Mouse (Mus musculus): ENCODE measurements around the gene Vps45.
A peak's percentile ranks its signal among the peaks of the same experiment; 100 is the strongest.
"Not testable (repeated sequence)": the region's sequence is repeated elsewhere in the genome, so short reads cannot be mapped to it uniquely, and the experiment has no call there.

The Vps45 gene

GRCm38 (mm10) chr3:96078711-96079110 lies 20.4 kb upstream of the Vps45 start:
- DNase-seq (ENCODE audit: low spot score in 2 of 2): no peak

- DNase-seq (ENCODE audit: low spot score in 2 of 2): no peak
Measured at GRCm38 (mm10) chr3:96078066-96078465, 19.8 kb upstream of the Vps45 start.

GRCm38 (mm10) chr3:96072921-96073486 lies 14.7 kb upstream of the Vps45 start:
- DNase-seq (ENCODE audit: low spot score in 2 of 2): no peak

DNA sequence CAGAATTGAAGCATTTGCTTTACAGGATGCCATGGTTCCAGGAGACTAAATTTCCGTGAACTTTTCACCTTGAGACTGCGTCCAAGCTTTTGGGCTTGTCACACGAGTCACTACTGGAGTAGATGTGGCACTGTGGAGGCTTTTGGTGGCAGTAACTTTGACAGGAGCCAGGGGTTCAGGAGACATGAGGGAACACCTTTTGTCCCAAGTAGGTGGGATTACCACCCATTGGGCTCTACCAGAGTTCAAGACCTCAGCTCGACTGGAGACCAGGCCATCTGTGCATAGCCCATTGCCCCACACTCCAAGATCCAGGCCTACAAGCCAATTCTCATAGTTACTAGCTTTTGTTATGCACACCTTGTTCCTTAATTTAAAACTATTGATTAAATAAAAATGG lies 12.0 kb upstream of the Vps45 start:
- no peak for DNase-seq (ENCODE audit: low spot score in 2 of 2)

DNA sequence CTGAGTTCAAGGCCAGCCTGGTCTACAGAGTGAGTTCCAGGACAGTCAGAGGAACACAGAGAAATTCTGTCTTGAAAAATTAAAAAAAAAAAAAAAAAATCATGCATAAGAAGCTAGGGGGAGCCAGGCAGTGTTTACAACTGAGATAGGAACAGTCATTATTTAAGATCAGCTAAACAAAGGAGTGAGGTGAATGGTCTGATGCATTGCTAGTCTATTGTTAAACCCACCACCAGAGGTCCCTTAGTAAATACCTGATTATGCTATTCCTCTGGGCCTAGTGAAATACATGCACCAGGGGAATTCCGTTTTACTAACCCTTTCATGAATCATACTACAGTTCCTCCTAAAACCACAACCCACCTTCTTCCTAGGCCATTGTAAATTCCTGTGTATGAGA lies 11.3 kb upstream of the Vps45 start:
- no peak for DNase-seq (ENCODE audit: low spot score in 2 of 2)

DNA sequence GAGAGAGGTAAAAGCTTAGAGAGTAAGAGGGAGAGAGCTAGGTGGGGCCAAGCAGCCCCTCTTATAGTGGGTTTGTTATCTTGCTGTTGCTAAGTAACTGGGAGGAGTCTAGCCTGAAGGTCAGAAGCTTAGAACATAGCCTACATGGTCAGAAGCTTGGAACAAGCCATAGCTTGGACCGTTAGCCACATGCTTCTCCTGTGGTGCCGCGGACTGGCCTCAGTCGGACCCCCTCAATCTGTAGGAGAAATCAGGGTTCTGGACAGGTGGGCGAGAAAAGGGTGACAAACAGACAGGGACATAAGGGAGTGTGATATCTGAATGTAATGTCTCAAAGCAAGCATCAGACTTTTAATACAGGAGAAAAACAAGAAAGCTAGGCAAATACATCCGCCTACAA lies 10.8 kb upstream of the Vps45 start:
- DNase-seq (ENCODE audit: low spot score in 2 of 2): no peak

GRCm38 (mm10) chr3:96066741-96067140 lies 8.5 kb upstream of the Vps45 start:
- DNase-seq (ENCODE audit: low spot score in 2 of 2): no peak

DNA sequence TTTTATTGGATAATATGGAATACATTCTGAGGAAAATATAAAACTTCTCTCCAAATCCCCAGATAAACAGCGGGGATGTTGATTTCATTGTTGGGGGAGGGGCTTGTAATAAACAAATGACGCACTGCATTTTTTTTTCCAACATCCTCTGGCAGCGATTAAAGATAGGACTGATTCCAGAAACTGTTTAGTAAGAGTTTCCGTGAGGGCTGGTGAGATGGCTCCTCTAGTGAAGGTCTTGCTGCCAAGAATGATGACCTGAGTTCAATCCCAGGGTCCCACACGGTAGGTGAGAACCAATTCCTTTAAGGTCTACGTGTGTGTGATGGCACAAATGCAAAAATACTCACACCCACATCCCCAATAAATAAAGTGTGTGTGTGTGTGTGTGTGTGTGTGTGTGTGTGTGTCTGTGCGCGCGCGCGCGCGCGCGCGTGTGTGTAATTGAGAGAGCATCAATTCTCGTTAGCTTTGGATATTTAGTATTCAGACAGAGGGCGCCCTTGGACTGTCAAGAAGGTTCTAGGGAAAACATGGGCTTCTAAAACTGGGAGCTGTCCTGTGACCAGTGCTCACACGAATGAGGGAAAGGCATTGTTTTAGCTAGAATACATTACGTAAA lies 7.6 kb upstream of the Vps45 start:
- peak; percentile 21 to 47 for DNase-seq (ENCODE audit: low spot score in 2 of 2)

DNA sequence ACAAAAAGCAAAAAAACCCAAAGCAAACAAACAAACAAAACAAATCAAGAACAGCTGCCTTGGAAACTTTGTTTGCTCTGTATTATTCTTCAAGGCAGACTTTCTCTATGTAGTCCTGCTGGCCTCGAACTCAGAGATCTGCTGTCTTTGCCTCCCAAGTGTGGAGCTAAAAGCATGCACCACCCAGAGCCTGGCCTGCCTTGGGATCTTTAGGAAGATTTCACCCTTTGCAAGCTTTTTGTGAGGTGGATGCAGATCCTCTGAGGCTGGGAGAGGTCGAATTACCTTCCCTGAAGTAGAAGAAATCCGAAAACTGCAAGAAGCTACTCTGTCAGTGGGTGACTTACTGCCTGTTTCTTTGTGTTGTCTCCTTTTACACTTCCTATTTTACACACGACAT lies 6.9 kb upstream of the Vps45 start:
- DNase-seq (ENCODE audit: low spot score in 2 of 2): no peak

DNA sequence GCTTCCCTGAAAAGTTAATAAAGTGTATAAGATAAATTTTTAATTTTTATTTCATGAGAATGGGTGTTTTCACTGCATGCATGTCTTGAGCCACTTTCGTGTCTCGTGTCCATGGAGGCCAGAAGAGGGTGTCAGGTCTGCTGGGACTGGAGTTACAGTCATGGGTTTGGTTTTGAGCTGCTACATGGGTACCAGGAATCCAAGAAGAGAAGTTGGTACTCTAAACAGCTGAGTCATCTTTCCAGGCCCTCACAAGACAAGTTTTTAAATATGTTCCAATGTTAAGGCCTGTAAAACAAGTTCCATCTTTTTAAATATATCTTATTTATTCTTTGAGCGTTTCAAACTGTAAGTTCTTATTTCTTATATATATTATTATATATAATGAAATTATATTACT lies 6.0 kb upstream of the Vps45 start:
- no peak for DNase-seq (ENCODE audit: low spot score in 2 of 2)

DNA sequence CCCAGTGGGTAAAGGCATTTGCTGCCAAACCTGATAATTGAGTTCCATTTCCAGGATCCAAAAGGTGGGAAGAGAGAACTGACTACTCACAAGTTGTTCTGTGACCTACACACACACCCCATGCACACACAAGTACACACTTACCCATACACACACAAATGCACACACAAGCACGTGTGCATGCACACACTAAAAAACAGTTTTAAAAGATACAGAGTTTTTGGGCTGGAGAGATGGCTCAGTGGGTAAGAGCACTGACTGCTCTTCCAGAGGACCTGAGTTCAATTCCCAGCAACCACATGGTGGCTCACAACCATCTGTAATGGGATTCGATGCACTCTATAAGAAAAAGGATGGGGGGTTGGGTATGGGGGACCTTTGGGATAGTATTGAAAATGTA lies 5.0 kb upstream of the Vps45 start:
- no peak for DNase-seq (ENCODE audit: low spot score in 2 of 2)

GRCm38 (mm10) chr3:96060146-96060545 lies 1.9 kb upstream of the Vps45 start:
- DNase-seq (ENCODE audit: low spot score in 2 of 2): no peak

GRCm38 (mm10) chr3:96057747-96058204 lies 490 bp downstream of the Vps45 start:
- DNase-seq (ENCODE audit: low spot score in 2 of 2): peak; percentile 79 to 84

GRCm38 (mm10) chr3:96056031-96056430 lies 2.2 kb downstream of the Vps45 start:
- DNase-seq (ENCODE audit: low spot score in 2 of 2): no peak

DNA sequence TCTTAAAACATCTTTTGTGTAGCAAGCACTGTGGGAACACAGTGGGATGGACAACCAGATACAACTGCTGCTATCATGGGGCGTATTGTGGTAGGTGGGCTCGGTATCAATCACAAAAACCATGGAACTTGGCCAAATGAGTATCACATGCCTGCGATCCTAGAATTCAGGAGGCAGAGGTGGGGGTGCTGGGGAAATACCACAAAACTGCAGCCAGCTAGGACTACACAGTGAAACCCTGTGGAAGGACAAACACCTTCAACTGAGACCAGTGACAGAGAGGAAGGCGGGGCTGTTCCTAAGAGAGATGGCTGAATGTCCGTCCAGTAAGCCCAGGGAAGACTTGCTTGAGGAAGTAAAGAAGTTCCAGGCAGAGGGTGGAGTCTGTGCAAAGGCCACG lies 3.0 kb downstream of the Vps45 start:
- DNase-seq (ENCODE audit: low spot score in 2 of 2): no peak

DNA sequence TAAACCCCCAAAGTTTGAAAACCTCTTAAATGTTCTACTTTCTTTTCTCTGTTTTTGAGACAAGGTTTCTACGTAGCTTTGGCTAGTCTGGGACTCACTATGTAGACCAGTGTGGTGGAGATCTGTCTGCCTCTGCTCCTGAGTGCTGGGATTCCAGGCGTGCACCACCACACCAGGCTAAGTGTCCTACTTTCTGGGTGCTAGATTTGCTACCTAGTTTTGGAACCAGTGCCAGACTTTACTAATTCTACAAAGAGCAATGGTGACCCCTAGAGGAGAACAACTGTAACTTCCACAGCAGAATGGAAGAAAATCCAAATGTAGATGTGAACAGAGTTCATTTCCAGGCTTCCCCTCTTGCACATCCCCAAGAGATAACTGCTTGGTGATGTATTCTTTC lies 6.4 kb downstream of the Vps45 start:
- DNase-seq (ENCODE audit: low spot score in 2 of 2): peak in 1 of 2 experiments; percentile 51

DNA sequence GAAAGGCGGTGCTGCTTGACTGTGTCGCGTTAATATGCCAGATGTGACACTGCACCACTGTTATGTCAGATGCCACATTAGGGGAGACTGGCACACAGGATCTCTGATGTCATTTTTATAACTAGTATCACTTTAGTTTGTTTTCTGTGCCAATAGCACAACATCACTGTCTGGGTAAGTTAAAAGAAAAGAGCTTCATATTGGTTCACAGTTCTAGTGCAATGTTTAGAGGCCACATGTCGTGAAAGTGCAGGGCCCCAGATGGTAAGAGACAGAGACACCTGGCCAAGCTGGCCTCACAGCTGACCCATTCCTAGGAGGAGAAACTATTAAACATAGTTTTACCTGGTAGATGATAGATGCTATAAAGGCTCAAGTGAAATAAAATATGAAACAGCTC lies 7.1 kb downstream of the Vps45 start:
- DNase-seq (ENCODE audit: low spot score in 2 of 2): no peak

DNA sequence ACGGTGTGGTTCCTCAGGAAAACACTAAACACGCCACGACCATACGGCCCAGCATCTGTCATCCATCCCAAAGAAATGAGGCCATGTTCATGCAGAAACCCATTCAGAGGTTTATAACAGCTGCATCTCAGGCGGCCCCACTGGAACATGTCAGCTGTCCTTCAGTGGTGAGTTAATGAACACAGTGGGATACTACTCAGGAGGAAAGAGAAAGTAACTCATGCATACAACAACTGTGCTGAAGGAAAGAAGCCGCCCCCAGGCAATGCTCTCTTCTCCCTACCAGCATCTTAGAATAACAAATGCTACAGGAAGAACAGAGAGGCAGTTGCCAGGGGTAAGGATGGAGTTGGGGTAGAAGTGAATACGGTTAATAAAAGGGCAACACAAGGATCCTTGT lies 7.5 kb downstream of the Vps45 start:
- no peak for DNase-seq (ENCODE audit: low spot score in 2 of 2)

DNA sequence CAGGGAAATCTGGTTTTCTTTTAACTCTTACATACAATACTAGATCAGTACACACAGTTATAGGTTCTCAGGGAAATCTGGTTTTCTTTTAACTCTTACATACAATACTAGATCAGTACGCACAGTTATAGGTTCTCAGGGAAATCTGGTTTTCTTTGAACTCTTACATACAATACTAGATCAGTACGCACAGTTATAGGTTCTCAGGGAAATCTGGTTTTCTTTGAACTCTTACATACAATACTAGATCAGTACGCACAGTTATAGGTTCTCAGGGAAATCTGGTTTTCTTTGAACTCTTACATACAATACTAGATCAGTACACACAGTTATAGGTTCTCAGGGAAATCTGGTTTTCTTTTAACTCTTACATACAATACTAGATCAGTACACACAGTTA lies 13.7 kb downstream of the Vps45 start:
- DNase-seq (ENCODE audit: low spot score in 2 of 2): not testable (repeated sequence)

DNA sequence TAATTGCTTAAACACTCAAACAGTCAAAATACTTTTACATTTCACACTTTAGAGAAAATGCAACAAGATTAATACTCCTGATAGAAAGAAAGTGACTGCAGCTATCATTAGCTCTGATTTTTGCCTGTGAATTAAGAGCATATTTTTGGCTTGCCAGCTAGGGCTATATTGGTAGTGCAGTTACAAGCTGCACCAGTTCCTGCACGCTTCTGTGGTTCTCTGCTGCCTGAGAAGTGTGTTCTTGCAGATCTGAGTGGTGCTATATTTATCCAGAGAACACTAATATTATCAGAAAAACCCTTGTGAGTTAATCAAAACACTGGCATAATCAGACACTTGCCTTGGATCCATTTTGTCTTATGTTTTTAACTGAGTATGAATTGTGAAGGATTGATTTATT lies 15.2 kb downstream of the Vps45 start:
- no peak for DNase-seq (ENCODE audit: low spot score in 2 of 2)

- no peak for DNase-seq (ENCODE audit: low spot score in 2 of 2)
Measured at GRCm38 (mm10) chr3:96041079-96041478, 17.2 kb downstream of the Vps45 start.

- DNase-seq (ENCODE audit: low spot score in 2 of 2): no peak
Measured at GRCm38 (mm10) chr3:96040663-96041006, 17.6 kb downstream of the Vps45 start.

GRCm38 (mm10) chr3:96039857-96040662 lies 18.2 kb downstream of the Vps45 start:
- DNase-seq (ENCODE audit: low spot score in 2 of 2): no peak

All from spleen, postnatal 36 days (tissue).